Mouse (Mus musculus) G1E (cell line): ENCODE measurements around the gene C3ar1.

ENCODE experiments used
- CTCF ChIP-seq: IDR thresholded peaks from 2 replicates; pipeline ENCODE4 v1.5.1; 2012; ENCODE audit warnings: low read depth, low read length, inconsistent platforms, mixed read lengths
- GATA2 ChIP-seq: IDR thresholded peaks from 2 replicates; pipeline ENCODE4 v1.6.1; 2012; ENCODE audit warnings: low read depth, low read length, inconsistent platforms, borderline replicate concordance

GRCm38 (mm10) chr6:122836974-122837373 lies 19.0 kb downstream of the C3ar1 start:
- TF ChIP-seq CTCF (no peak), GATA2 (no peak)
